Mouse (Mus musculus) brain, embryonic 14.5 days (tissue): ENCODE results near the gene Zfand2b.

Experiments used
- CTCF ChIP-seq: fragments of 200-500 bp; IDR thresholded peaks from 2 replicates; pipeline ENCODE4 v1.5.1; 2012; ENCODE audit warnings: inconsistent platforms, mild to moderate bottlenecking, moderate library complexity, borderline replicate concordance; ENCODE audit not compliant: insufficient read depth, insufficient read length; ENCODE audit errors: extremely low read depth
- POLR2A ChIP-seq: fragments of 200-500 bp; IDR thresholded peaks from 2 replicates; pipeline ENCODE4 v1.6.1; 2012; ENCODE audit warnings: mild to moderate bottlenecking, inconsistent platforms, borderline replicate concordance; ENCODE audit not compliant: poor library complexity, insufficient read depth, insufficient read length, severe bottlenecking; ENCODE audit errors: extremely low read depth

GRCm38 (mm10) chr1:75219531-75219930 is 51.1 kb downstream of the Zfand2b start, which contains the start of gene Tuba4a:
- TF ChIP-seq POLR2A (no peak), CTCF (peak; percentile 30; the same call in 1 of the 2 replicates)
